Comparison of ENCODE assay signal across 27 mouse cellular contexts in the genomic region with DNA sequence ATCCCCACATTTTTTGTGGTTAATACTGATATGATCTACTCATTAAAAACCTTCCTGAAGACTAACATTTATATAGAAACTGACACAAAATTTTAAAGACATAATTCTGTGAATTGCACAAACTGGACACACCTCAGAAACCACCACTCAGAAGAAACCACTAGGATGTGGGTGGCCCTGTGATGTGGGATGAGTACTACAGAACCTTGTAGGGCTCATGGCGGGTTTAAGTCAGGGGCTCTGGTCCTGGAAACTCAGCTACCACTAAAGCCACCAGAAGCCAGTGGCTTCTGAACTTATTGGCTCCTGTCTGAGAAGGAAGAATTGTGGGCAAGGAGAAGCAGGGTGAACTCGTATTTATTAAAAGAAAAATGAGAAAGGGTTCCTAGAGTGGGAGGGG.
DNase-seq lines count a peak whose midpoint lies in the region; ATAC-seq and TF ChIP-seq lines count a peak whose summit lies in the region.
"Had no signal": no experiment of that assay in that cellular context is flagged by ENCODE, and none has a peak within 500 bp of the region (broad histone marks: within the 10 kb centered on the region; RNA-seq: fewer than 3 reads in every experiment).

No protein-coding gene starts in this region.

- H3K36me3 ChIP-seq in heart, adult 2 months (ENCODE audit: control insufficient read depth, insufficient read depth, low read length) = peaks cover 2% of the 10 kb centered on the region; the same call in 1 of the 2 replicates
- H3K36me3 ChIP-seq in heart, embryonic 15.5 days = no peaks in the 10 kb centered on the region
- H3K36me3 ChIP-seq in midbrain, postnatal 0 days (ENCODE audit: insufficient read depth, low read length) = no peaks in the 10 kb centered on the region
- H3K36me3 ChIP-seq: forebrain, embryonic 10.5 days; liver, embryonic 13.5 days; lung, embryonic 15.5 days; midbrain, embryonic 13.5 days; neural tube, embryonic 13.5 days; stomach, embryonic 15.5 days had no signal

- H3K27me3 ChIP-seq in heart, adult 2 months (ENCODE audit: control insufficient read depth, insufficient read depth, low read length) = no peaks in the 10 kb centered on the region
- H3K27me3 ChIP-seq in heart, embryonic 15.5 days = no peaks in the 10 kb centered on the region
- H3K27me3 ChIP-seq in midbrain, postnatal 0 days (ENCODE audit: insufficient read depth, low read length) = no peaks in the 10 kb centered on the region
- H3K27me3 ChIP-seq: liver, embryonic 13.5 days; lung, embryonic 15.5 days; megakaryocyte, embryonic 14.5 days; neural tube, embryonic 13.5 days; stomach, embryonic 15.5 days had no signal

- TF ChIP-seq CTCF in heart, adult 2 months (IDR thresholded peaks at IDR 0.05) = no peak
- no peak for TF ChIP-seq CTCF in midbrain, postnatal 0 days (IDR thresholded peaks at IDR 0.05)

- no peak overlapping the region for H3K9ac ChIP-seq in heart, adult 2 months (ENCODE audit: low read depth, low read length)
- H3K9ac ChIP-seq in heart, embryonic 15.5 days = no peak overlapping the region
- H3K9ac ChIP-seq in midbrain, postnatal 0 days (replicated peaks; ENCODE audit: low read length, poor library complexity, severe bottlenecking) = no peak overlapping the region
- H3K9ac ChIP-seq: liver, embryonic 13.5 days; lung, embryonic 15.5 days; midbrain, embryonic 13.5 days; neural tube, embryonic 13.5 days; stomach, embryonic 15.5 days had no signal

- no peak overlapping the region for H3K4me3 ChIP-seq in heart, adult 2 months
- no peak overlapping the region for H3K4me3 ChIP-seq in heart, embryonic 15.5 days
- no peak overlapping the region for H3K4me3 ChIP-seq in midbrain, postnatal 0 days (ENCODE audit: low read depth, low read length)
- H3K4me3 ChIP-seq: forebrain, embryonic 10.5 days; left cerebral cortex, adult 2 months; liver, embryonic 13.5 days; lung, embryonic 15.5 days; midbrain, embryonic 13.5 days; neural tube, embryonic 13.5 days; stomach, embryonic 15.5 days had no signal

- H3K4me2 ChIP-seq in heart, embryonic 15.5 days = no peak overlapping the region; the same call in 1 of the 2 replicates
- H3K4me2 ChIP-seq in midbrain, postnatal 0 days (ENCODE audit: low read depth, low read length, poor library complexity, severe bottlenecking) = no peak overlapping the region
- H3K4me2 ChIP-seq: liver, embryonic 13.5 days; lung, embryonic 15.5 days; midbrain, embryonic 13.5 days; neural tube, embryonic 13.5 days; stomach, embryonic 15.5 days had no signal

- intact Hi-C loops in heart, adult 2 months (cut with DNase I) = no loop called here
- intact Hi-C loops in heart, postnatal 25 days (cut with DNase I) = no loop called here

- no peaks in the 10 kb centered on the region for H3K79me2 ChIP-seq in heart, adult 2 months (replicated peaks; ENCODE audit: control insufficient read depth, insufficient read depth, low read length)

- TF ChIP-seq POLR2A in heart, adult 2 months (IDR thresholded peaks at IDR 0.05; ENCODE audit: insufficient read depth, low read depth, low read length) = no peak

- no peak for ATAC-seq in heart, embryonic 15.5 days (replicated peaks; ENCODE audit: insufficient number of reproducible peaks, insufficient read depth, low FRiP score, low read depth)
- peak; percentile 40 for ATAC-seq in activated CD4-positive, CD25-positive, alpha-beta regulatory T cell, adult 4 months
- no peak for ATAC-seq in midbrain, postnatal 0 days (ENCODE audit: low FRiP score)
- ATAC-seq: forebrain, embryonic 16.5 days; hindbrain, postnatal 0 days; midbrain, embryonic 13.5 days had no signal

- no peak for TF ChIP-seq EP300 in heart, adult 2 months (IDR thresholded peaks at IDR 0.05; ENCODE audit: insufficient read depth, low read depth, low read length)

- WGBS in heart, adult 2 months = 88% methylated on average over 2 of the region's 2 CpGs
- 73% methylated on average over 2 of the region's 2 CpGs for WGBS in heart, embryonic 15.5 days
- WGBS in midbrain, postnatal 0 days = 84% methylated on average over 2 of the region's 2 CpGs

- H3K9me3 ChIP-seq in heart, embryonic 15.5 days (replicated peaks) = no peaks in the 10 kb centered on the region
- no peaks in the 10 kb centered on the region for H3K9me3 ChIP-seq in midbrain, postnatal 0 days (ENCODE audit: low read length)
- H3K9me3 ChIP-seq: forebrain, embryonic 10.5 days; liver, embryonic 13.5 days; lung, embryonic 15.5 days; megakaryocyte, embryonic 14.5 days; midbrain, embryonic 13.5 days; neural tube, embryonic 13.5 days; stomach, embryonic 15.5 days had no signal

- peak overlapping the region; percentile 72 for H3K27ac ChIP-seq in heart, adult 2 months
- H3K27ac ChIP-seq in heart, embryonic 15.5 days = peak overlapping the region; percentile 92
- H3K27ac ChIP-seq in midbrain, postnatal 0 days (ENCODE audit: low read depth, low read length) = no peak overlapping the region
- H3K27ac ChIP-seq: forebrain, embryonic 10.5 days; hindbrain, postnatal 0 days; kidney, postnatal 0 days; left cerebral cortex, adult 2 months; liver, embryonic 13.5 days; midbrain, embryonic 13.5 days; neural tube, embryonic 13.5 days had no signal

- H3K4me1 ChIP-seq in heart, adult 2 months (ENCODE audit: control insufficient read depth, insufficient read depth, low read length) = peaks cover 4% of the 10 kb centered on the region
- H3K4me1 ChIP-seq in heart, embryonic 15.5 days (replicated peaks) = peaks cover 24% of the 10 kb centered on the region
- no peaks in the 10 kb centered on the region for H3K4me1 ChIP-seq in midbrain, postnatal 0 days (ENCODE audit: insufficient read depth, low read length)

- DNase-seq in heart, adult 2 months = no peak
- DNase-seq in heart, postnatal 25 days (ENCODE audit: low spot score) = no peak
- no peak for DNase-seq in heart, adult 11 months
- DNase-seq in 416B (ENCODE audit: low read depth) = peak; percentile 37
- no peak for DNase-seq in right cerebral cortex, adult 2 months (ENCODE audit: low spot score in 2 of 2)
- DNase-seq in midbrain, postnatal 0 days (ENCODE audit: low spot score) = no peak
- DNase-seq: adrenal gland, postnatal 25 days; B cell, adult 2 months; cerebellum, adult 9-10 months; gastrocnemius, postnatal 36 days; kidney, adult 18-20 months; liver, embryonic 13.5 days; lung, postnatal 36 days; right cerebral cortex, postnatal 4 days; thymus, postnatal 4 days had no signal
